ENCODE assay signal across 7 mouse cellular contexts in the genomic region with DNA sequence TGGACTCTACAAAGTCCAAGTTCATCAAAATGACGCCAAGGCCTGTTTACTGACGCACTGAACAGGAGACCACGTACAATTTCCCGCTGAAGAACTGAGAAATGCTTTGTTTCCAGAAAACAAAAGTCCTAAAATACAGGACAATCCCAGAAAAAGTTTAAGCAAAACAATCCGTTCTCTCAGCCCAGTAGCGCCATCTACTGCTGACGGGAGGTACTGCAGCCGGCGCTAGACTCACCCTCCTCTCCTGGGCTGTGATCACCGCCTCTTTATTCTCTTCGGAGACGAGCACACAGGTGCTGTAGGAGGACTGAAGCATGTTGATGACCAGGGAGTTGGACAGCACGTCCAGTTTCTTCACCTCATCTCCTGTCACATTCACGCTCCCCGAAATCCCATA. TPM values are rescaled to one million over a fixed set of nuclear protein-coding genes. Genes with fewer than 3 reads are reported as not detected.
DNase-seq lines count a peak whose midpoint lies in the region; ATAC-seq and TF ChIP-seq lines count a peak whose summit lies in the region.

No protein-coding gene starts in this region.

- DNase-seq in WW6 (ENCODE audit: low read depth, low spot score), result peak; percentile 49
- DNase-seq in cerebellum, postnatal 10 days, result peak; percentile 83 to 89
- peak; percentile 59 to 62 for DNase-seq in gastrocnemius, postnatal 36 days
- peak; percentile 81 for DNase-seq in kidney, adult 18-20 months
- peak; percentile 19 to 25 for DNase-seq in spleen, postnatal 36 days (ENCODE audit: low spot score in 2 of 2)

- H3K27me3 ChIP-seq in limb, embryonic 13.5 days, result no peaks in the 10 kb centered on the region
- H3K27me3 ChIP-seq in myocyte (ENCODE audit: control insufficient read depth, insufficient read depth, insufficient read length), result peaks cover 7% of the 10 kb centered on the region

- peaks cover 5% of the 10 kb centered on the region for H3K4me1 ChIP-seq in limb, embryonic 13.5 days

- no peak overlapping the region for H3K4me3 ChIP-seq in limb, embryonic 13.5 days
- no peak overlapping the region for H3K4me3 ChIP-seq in myocyte

- H3K79me2 ChIP-seq in myocyte (ENCODE audit: control insufficient read depth, insufficient read depth), result no peaks in the 10 kb centered on the region

- H3K4me2 ChIP-seq in limb, embryonic 13.5 days (replicated peaks), result peak overlapping the region; percentile 28; the same call in 1 of the 2 replicates
- H3K4me2 ChIP-seq in myocyte (ENCODE audit: low read depth), result peak overlapping the region; percentile 24

- no peak for ATAC-seq in limb, embryonic 13.5 days (ENCODE audit: low FRiP score, low read depth)

- H3K9me3 ChIP-seq in limb, embryonic 13.5 days, result no peaks in the 10 kb centered on the region

- TF ChIP-seq POLR2A in myocyte (IDR thresholded peaks at IDR 0.05; ENCODE audit: insufficient read length, low read depth), result no peak

- no peak overlapping the region for H3K9ac ChIP-seq in limb, embryonic 13.5 days

- intact Hi-C loops in gastrocnemius, postnatal 36 days (cut with DNase I), result loop anchor here (5.0 kb wide), 2 partner anchors 87 to 387 kb away; a partner anchor contains a TSS

- no peak overlapping the region for H3ac ChIP-seq in myocyte (ENCODE audit: control insufficient read depth, insufficient read length)

- H3K27ac ChIP-seq in limb, embryonic 13.5 days, result no peak overlapping the region

- no peaks in the 10 kb centered on the region for H3K36me3 ChIP-seq in limb, embryonic 13.5 days
- no peaks in the 10 kb centered on the region for H3K36me3 ChIP-seq in myocyte (ENCODE audit: control insufficient read depth, insufficient read depth)

- WGBS in limb, embryonic 13.5 days, result 13% methylated on average over 15 of the region's 15 CpGs

TF ChIP-seq in myocyte, 11 proteins besides CTCF, POLR2A, EP300 and RAD21:
- TF ChIP-seq E2F4 (IDR thresholded peaks at IDR 0.05; ENCODE audit: insufficient read depth) (no peak), MYOG (IDR thresholded peaks at IDR 0.05; ENCODE audit: control insufficient read depth in 1 of 3, insufficient read depth in 1 of 3, insufficient read length in 2 of 3, low read depth in 2 of 3) (no peak), CEBPB (IDR thresholded peaks at IDR 0.05; ENCODE audit: insufficient read depth, poor library complexity, severe bottlenecking) (no peak), POLR2AphosphoS2 (IDR thresholded peaks at IDR 0.05; ENCODE audit: insufficient read length, low read depth) (no peak), TCF12 (IDR thresholded peaks at IDR 0.05; ENCODE audit: insufficient read depth, poor library complexity, severe bottlenecking) (no peak), TCF3 (IDR thresholded peaks at IDR 0.05; ENCODE audit: insufficient read length, low read depth) (no peak), USF1 (IDR thresholded peaks at IDR 0.05; ENCODE audit: low read depth) (no peak), MAX (IDR thresholded peaks at IDR 0.05; ENCODE audit: low read depth) (no peak), REST (IDR thresholded peaks at IDR 0.05; ENCODE audit: insufficient read depth, insufficient read length) (no peak), MYOD1 (IDR thresholded peaks at IDR 0.05; ENCODE audit: control insufficient read depth in 1 of 3, insufficient read length in 2 of 3, low read depth in 2 of 3) (no peak), SRF (IDR thresholded peaks at IDR 0.05; ENCODE audit: control insufficient read depth, insufficient read length, low read depth) (no peak)
TF ChIP-seq in myocyte: peak in this region for 0.

RNA-seq across cellular contexts. Expression of a gene that starts 3.6 kb away (rescaled TPM):
- total RNA-seq in gastrocnemius, postnatal 36 days (2021), result 10 to 100 TPM; 45.8 to 86.2 TPM
- polyA plus RNA-seq in limb, embryonic 13.5 days (2015; fragmentation: Nextera tagmentation; extraction: Ambion mirVana), result 1.5 and 3.3 TPM in 2 replicates
- polyA plus RNA-seq in myocyte (2012; fragmentation: generic; extraction: Trizol), result 0.20 TPM

RNA-seq across cellular contexts. Expression of a gene that starts 33.4 kb away (rescaled TPM):
- not detected for total RNA-seq in gastrocnemius, postnatal 36 days (2021)
- 2.0 and 2.6 TPM in 2 replicates for polyA plus RNA-seq in limb, embryonic 13.5 days (2015; fragmentation: Nextera tagmentation; extraction: Ambion mirVana)
- not detected for polyA plus RNA-seq in myocyte (2012; fragmentation: generic; extraction: Trizol)

Comparison
In these comparisons a context has a peak if more than half of its experiments do, and no peak if none do; other contexts are left out.
1. DNase-seq: peak in every context shown above with its lines; median percentile 86 in cerebellum, postnatal 10 days; 81 in kidney, adult 18-20 months; 60 in gastrocnemius, postnatal 36 days; 49 in WW6; 22 in spleen, postnatal 36 days.